Mouse (Mus musculus) adrenal gland, adult 2 months (tissue): ENCODE results near the gene Mthfr. TPM values are rescaled to one million over a fixed set of nuclear protein-coding genes. Genes with fewer than 3 reads are reported as not detected.

Experiments used
- DNase-seq: peaks from one replicate; pipeline ENCODE4 v3.0.0; 2021
- polyA plus RNA-seq: library from polyadenylated mRNA; depleted of rRNA; stranded (reverse); fragments of >200 nt; gene quantifications from 2 replicates; pipeline ENCODE4 v1.2.3, GENCODE M21; 2012; rRNA removed
- total RNA-seq, 2 experiments: library from RNA; stranded (reverse); gene quantifications; 2 replicates each; pipeline ENCODE4 v1.2.3; 2021

Mthfr gene
- total and polyA plus RNA-seq, 3 experiments = 29.2 to 39.3 (median 30.2) TPM

DNA sequence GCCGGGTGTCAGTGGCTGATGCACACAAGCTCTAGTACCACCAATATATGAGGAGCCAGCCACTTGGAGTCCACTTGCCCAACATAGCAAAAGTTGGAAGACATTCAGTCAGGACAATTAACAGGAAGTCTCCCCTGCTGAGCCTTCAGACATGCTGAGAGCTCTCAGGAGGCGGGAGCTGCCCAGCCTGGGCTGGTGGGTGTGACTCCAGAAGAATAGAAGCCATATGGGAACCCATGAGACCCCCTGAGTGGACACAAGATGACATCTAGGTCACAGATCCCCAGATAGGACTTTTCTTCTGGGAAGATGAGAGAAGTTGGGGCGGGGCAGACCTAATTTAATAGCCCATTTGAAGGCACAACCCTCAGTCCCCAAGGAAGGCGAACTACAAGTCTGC lies 50.3 kb downstream of the Mthfr start:
- no peak for DNase-seq

DNA sequence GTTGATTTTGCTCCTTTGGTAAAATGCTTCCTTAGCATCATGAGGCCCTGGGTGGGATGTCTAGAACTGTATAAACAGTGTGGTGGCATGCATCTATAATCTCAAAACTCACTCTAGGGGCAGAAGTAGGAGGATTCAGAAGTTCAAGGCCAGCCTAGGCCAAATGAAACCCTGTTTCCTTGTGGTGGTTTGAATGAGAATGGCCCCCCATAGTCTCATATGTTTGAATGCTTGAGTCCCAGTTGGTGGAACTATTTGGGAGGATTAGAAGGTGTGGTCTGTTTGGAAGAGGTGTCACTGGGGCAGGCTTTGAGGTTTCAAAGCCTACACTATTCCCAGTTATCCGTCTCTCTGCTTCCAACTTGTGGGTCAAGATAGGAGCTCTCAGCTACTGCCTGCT lies 52.3 kb downstream of the Mthfr start:
- no peak for DNase-seq

DNA sequence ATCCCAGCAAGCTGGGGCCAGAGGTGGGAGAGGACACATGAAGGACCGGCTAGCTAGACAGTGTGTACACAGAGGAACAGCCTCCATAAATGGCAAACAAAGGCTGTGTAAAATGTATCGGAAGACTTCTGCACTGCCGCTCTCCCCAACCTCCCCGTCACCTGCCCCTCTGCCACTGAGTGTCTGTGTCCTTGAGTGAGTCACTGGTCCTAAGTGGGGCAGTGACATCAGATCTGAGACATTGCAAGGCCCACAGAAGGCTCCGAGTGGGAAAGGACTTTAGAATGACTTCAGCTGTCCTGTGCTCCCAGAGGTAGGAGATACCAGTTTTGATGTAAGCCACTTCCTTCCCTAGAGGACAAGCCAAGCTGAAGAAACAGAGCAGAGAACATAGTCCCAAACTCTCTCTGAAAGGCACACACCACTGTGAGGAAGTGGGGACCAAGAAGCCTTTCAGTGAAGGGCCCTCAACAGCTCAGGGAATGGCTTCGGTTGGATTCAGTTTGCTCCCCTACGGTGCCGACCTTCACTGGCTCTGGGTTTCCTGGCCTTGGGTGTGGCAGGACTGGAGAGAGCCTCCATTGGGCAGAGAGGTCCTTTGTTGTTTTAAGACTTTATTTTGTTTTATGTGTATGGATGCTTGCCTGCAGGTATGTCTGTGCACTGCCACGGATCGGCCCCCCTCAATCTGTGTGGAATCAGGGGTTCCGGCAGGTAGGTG lies 53.8 kb downstream of the Mthfr start:
- peak; percentile 79 for DNase-seq

DNA sequence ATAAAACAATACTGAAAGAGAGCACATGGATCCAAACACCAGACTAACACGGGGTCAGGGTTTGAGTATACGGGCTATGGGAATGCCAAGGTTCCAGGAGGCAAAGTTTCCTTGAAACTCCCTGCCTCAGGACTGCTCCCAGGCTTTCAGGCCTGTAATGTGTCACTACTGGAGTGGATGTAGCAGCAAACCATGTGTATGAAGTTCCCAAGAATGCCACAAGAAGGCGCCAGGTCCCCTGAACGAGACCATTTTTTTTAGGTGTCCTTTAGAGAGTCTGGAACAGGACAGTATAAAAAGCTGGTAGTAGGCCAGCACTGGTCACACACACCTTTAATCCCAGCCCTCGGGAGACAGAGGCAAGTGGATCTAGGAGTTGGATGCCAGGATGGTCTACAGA lies 55.3 kb downstream of the Mthfr start:
- no peak for DNase-seq

DNA sequence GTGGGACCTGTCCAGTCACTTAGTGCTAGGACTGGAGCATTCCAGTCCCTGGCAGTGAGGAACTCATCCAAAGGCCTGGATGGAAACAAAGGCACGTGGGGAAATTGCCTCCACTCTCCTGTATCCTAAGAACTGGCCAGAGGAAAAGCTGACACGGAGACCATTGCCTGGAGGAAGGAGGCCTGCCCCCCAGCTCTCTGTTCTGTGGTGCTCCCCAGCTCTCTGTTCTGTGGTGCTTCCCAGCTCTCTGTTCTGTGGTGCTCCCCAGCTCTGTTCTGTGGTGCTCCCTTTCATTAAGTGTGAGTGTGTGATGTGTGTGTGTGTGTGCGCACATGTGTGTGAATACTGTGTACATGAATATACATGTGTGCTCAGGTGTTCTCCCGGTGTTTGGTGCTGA lies 56.2 kb downstream of the Mthfr start:
- no peak for DNase-seq

DNA sequence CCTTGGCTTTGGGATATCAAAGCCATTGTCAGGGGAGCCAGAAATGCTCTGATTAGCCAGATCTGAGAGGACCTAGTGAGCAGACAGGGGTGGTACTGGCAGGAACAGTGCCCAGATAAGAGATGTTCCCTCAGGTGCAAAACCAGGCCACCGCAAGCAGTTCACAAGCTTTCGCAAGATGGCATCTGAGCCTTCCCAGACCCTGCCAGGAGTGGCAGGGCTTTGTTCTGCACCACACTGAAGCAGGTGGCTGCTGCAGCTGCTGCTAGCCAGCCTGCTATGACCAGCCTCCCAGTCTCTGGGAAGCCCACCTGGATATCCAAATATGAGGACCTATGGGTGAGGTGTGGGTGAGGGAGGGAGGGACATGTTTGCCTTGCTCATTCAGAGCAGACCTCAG lies 59.1 kb downstream of the Mthfr start:
- DNase-seq = no peak

DNA sequence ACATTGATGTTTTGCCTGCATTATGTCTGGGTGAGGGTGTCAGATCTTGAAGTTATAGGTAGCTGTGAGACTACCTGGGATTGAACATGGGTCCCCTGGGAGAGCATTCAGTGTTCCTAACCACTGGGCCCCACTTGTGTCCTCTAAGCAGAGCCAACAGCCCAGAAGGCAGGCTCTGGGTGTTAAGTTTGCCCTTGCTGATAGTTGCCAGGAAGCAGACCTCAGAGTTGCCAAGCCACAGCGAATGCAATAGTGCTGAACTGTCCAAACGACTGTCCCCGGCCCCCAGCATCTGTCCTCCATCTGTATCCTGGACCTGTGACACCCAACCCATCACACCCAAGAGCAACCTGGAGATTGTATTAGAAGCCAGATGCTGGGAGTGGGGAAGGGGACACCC lies 59.8 kb downstream of the Mthfr start:
- DNase-seq = no peak

DNA sequence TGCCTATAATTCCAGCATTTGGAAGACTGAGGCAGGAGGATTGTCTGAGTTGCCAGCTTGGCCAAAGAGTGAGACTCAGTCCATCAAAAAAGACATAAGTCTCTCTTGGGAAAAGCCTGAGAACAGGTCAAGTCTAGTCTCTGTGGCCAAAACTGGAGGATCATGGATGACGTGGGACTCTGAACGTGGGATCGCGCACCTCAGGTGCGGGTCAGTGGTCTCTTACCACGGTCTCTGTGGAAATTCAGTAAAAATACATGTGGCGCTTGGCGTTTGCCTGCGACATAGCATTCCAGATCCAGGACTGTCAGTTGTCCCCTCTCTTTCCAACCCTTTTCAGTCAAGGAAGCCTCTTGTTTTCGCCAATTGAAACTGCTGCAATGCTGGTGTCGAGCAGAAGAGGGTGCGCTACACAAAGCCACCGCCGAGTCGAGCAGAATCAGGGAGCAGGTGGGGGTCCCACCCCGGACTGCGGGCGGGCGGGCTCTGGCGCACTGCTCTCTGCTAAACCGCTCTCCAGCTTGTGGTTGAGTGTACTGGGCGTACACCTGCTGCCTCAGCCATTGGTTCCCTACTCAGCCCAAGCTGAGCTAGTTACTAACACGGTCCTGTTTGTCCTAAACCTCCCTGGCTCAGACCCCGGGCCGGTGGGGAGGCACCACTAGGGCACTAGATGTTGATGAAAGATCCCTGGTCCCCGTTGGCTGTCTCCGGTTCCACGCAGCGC lies 63.1 kb downstream of the Mthfr start:
- DNase-seq = peak; percentile 67

DNA sequence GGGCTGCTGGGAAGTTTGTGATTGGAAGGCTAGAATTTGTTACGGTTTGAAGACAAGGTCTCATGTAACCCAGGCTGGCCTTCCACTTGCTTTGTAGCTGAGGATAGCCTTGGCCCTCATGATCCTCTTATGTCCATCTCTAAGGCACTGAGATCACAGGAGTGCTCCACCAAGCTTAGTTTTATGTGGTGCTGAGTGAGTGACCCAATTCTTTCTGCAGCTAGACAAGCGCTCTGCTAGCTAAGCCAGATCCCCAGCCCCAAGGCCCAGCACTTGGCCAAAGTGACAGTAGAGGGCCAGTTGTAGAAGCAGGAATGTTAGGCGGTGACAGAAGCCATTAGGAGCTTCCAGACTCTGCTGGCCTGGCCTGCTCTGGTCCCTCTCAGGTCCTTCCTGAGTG lies 65.3 kb downstream of the Mthfr start:
- DNase-seq = no peak

DNA sequence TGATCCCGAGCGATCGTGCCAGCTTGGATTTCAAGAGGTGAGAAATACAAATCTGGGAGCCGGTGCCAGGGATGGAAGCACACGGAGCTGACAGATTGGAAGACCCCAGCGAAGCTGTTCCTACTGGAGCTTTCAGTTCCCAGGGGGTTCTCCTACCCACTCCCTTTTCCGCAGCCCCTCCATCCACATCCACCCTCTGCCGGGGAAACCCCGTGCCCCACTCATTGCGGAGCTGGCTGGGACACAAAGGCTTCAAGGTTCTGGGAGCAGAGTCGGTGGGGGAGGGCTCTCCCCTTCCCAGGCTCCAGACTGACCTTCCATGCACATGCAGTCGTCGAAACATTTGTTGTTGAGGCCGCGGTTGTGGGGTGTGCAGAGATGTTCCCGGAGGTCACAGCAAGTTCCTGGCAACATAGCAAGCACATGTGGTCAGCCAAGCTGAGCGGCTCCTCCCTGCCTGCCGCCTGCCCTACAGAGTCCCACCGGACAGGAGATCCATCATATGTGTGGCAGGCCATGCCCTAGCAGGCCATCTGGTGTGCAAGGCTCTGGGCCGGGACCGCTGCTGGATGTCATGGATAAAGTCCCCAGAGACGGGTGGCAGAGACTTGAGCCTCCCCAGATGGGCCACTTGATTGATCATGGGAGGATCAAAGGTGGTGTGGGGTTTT lies 68.9 kb downstream of the Mthfr start:
- no peak for DNase-seq

DNA sequence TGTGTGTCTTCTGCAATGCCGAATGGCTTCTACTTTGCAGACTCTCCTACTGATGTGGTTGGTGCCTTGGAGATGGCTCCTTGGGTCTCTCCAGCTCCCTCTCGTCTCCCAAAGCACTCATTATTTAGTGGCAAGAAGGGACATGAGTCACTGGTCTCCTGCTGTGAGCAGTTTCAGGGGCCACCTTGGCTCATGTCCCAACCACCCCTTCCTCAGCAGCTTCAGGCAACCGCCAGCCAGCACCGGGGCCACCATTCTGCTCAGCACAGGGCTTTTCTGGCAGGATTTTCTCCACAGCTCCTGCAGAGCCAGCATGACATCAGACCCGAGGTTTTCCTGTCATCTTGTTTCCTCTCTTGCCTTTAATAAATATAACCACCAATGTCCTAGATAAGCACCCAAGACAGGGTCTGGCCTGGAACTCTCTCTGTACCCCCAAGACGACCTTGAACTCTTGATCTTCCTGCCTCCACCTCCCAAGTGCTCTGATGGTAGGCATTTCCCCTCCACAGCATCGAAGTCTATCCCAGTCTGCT lies 69.8 kb downstream of the Mthfr start:
- no peak for DNase-seq

Other genes with a start within 250 kb of the Mthfr start
- gene Zfp984, start 229.3 kb upstream of the Mthfr start, total RNA-seq = 1 to 10 TPM; 4.2 to 5.9 TPM
- 0.04 TPM in 1 of 2 replicates, not detected in the other for gene Zfp984, start 229.3 kb upstream of the Mthfr start, polyA plus RNA-seq
- gene Zfp933, start 190.7 kb upstream of the Mthfr start, total RNA-seq = 10 to 100 TPM; 22.7 to 25.7 TPM
- gene Zfp933, start 190.7 kb upstream of the Mthfr start, polyA plus RNA-seq = 0.75 and 1.2 TPM in 2 replicates
- gene Miip, start 170.3 kb upstream of the Mthfr start, total RNA-seq = 10 to 100 TPM; 13.9 to 16.5 TPM
- gene Miip, start 170.3 kb upstream of the Mthfr start, polyA plus RNA-seq = 104 and 123 TPM in 2 replicates
- 10 to 100 TPM in 1 of 2 experiments, 1 to 10 TPM in 1; 7.8 to 11.7 TPM for gene Fv1, start 170.1 kb upstream of the Mthfr start, total RNA-seq
- gene Fv1, start 170.1 kb upstream of the Mthfr start, polyA plus RNA-seq = 0.50 and 0.75 TPM in 2 replicates
- gene Mfn2, start 134.4 kb upstream of the Mthfr start, total RNA-seq = 100 to 1,000 TPM; 164 to 221 TPM
- gene Mfn2, start 134.4 kb upstream of the Mthfr start, polyA plus RNA-seq = 77.6 and 98.7 TPM in 2 replicates
- gene Plod1, start 102.3 kb upstream of the Mthfr start, total RNA-seq = 10 to 100 TPM; 36.4 to 44.0 TPM
- 36.1 and 46.5 TPM in 2 replicates for gene Plod1, start 102.3 kb upstream of the Mthfr start, polyA plus RNA-seq
- 10 to 100 TPM; 44.4 TPM for gene 2510039O18Rik, start 98.2 kb upstream of the Mthfr start, total RNA-seq
- 119 and 120 TPM in 2 replicates for gene 2510039O18Rik, start 98.2 kb upstream of the Mthfr start, polyA plus RNA-seq
- 1 to 10 TPM in 1 of 2 experiments, not detected in 1; 9.8 TPM for gene Nppb, start 53.3 kb upstream of the Mthfr start, total RNA-seq
- not detected in 2 replicates for gene Nppb, start 53.3 kb upstream of the Mthfr start, polyA plus RNA-seq
- not detected for gene Nppa, start 38.4 kb upstream of the Mthfr start, total RNA-seq
- gene Nppa, start 38.4 kb upstream of the Mthfr start, polyA plus RNA-seq = not detected in 2 replicates
- 10 to 100 TPM; 10.4 to 12.2 TPM for gene Clcn6, start 256 bp upstream of the Mthfr start, total RNA-seq
- gene Clcn6, start 256 bp upstream of the Mthfr start, polyA plus RNA-seq = 6.5 and 8.6 TPM in 2 replicates
- 10 to 100 TPM; 75.4 to 97.8 TPM for gene Agtrap, start 49.0 kb downstream of the Mthfr start, total RNA-seq
- 135 and 174 TPM in 2 replicates for gene Agtrap, start 49.0 kb downstream of the Mthfr start, polyA plus RNA-seq
- gene Mad2l2, start 91.3 kb downstream of the Mthfr start, total RNA-seq = 10 to 100 TPM; 23.4 to 27.3 TPM
- gene Mad2l2, start 91.3 kb downstream of the Mthfr start, polyA plus RNA-seq = 30.9 and 36.7 TPM in 2 replicates
- gene Draxin, start 91.6 kb downstream of the Mthfr start, total RNA-seq = under 1 TPM; 0.14 TPM
- 0.07 and 0.12 TPM in 2 replicates for gene Draxin, start 91.6 kb downstream of the Mthfr start, polyA plus RNA-seq
- 10 to 100 TPM; 45.8 to 66.9 TPM for gene Fbxo6, start 113.1 kb downstream of the Mthfr start, total RNA-seq
- 102 and 123 TPM in 2 replicates for gene Fbxo6, start 113.1 kb downstream of the Mthfr start, polyA plus RNA-seq
- gene Fbxo44, start 121.4 kb downstream of the Mthfr start, total RNA-seq = 10 to 100 TPM; 11.4 to 16.3 TPM
- 20.4 and 26.5 TPM in 2 replicates for gene Fbxo44, start 121.4 kb downstream of the Mthfr start, polyA plus RNA-seq
- gene Fbxo2, start 121.5 kb downstream of the Mthfr start, total RNA-seq = 1 to 10 TPM; 3.6 to 9.5 TPM
- gene Fbxo2, start 121.5 kb downstream of the Mthfr start, polyA plus RNA-seq = 2.5 and 5.9 TPM in 2 replicates
- gene Disp3, start 248.9 kb downstream of the Mthfr start, total RNA-seq = under 1 TPM; 0.24 to 0.55 TPM
- 0.59 and 1.0 TPM in 2 replicates for gene Disp3, start 248.9 kb downstream of the Mthfr start, polyA plus RNA-seq